Mouse (Mus musculus) Muller cell, postnatal 12 days (primary cell): ENCODE measurements around the gene Gm21987.

Source experiments
- DNase-seq: peaks from one replicate; pipeline ENCODE4 v3.0.0-alpha.2; 2015; ENCODE audit errors: inconsistent ontology term

Gene Gm21987

GRCm38 (mm10) chr16:38392126-38392894 lies 45.5 kb downstream of the Gm21987 start:
- no peak for DNase-seq

GRCm38 (mm10) chr16:38394191-38394618 lies 47.4 kb downstream of the Gm21987 start:
- DNase-seq, result peak; percentile 35

- no peak for DNase-seq
These were observed 48.4 kb downstream of the Gm21987 start for GRCm38 (mm10) chr16:38395060-38395730.

GRCm38 (mm10) chr16:38396155-38396554 lies 49.3 kb downstream of the Gm21987 start:
- peak; percentile 87 for DNase-seq

- DNase-seq, result no peak
These were observed 51.4 kb downstream of the Gm21987 start for GRCm38 (mm10) chr16:38398266-38398665.

GRCm38 (mm10) chr16:38399076-38399475 lies 52.2 kb downstream of the Gm21987 start:
- no peak for DNase-seq

GRCm38 (mm10) chr16:38399531-38400231 lies 52.8 kb downstream of the Gm21987 start:
- peak; percentile 83 for DNase-seq

- no peak for DNase-seq
These were observed 53.6 kb downstream of the Gm21987 start for GRCm38 (mm10) chr16:38400311-38400960.

GRCm38 (mm10) chr16:38401468-38401867 lies 54.6 kb downstream of the Gm21987 start:
- no peak for DNase-seq

GRCm38 (mm10) chr16:38403639-38404038 lies 56.8 kb downstream of the Gm21987 start:
- no peak for DNase-seq

- no peak for DNase-seq
These were observed 59.5 kb downstream of the Gm21987 start for GRCm38 (mm10) chr16:38406293-38406692.

GRCm38 (mm10) chr16:38406708-38407107 lies 59.9 kb downstream of the Gm21987 start:
- DNase-seq, result peak; percentile 43

GRCm38 (mm10) chr16:38407584-38407983 lies 60.7 kb downstream of the Gm21987 start:
- DNase-seq, result no peak

- DNase-seq, result no peak
These were observed 61.6 kb downstream of the Gm21987 start for GRCm38 (mm10) chr16:38408416-38408815.
